Mouse (Mus musculus): ENCODE results near the gene Actrt3.

The Actrt3 gene

DNA sequence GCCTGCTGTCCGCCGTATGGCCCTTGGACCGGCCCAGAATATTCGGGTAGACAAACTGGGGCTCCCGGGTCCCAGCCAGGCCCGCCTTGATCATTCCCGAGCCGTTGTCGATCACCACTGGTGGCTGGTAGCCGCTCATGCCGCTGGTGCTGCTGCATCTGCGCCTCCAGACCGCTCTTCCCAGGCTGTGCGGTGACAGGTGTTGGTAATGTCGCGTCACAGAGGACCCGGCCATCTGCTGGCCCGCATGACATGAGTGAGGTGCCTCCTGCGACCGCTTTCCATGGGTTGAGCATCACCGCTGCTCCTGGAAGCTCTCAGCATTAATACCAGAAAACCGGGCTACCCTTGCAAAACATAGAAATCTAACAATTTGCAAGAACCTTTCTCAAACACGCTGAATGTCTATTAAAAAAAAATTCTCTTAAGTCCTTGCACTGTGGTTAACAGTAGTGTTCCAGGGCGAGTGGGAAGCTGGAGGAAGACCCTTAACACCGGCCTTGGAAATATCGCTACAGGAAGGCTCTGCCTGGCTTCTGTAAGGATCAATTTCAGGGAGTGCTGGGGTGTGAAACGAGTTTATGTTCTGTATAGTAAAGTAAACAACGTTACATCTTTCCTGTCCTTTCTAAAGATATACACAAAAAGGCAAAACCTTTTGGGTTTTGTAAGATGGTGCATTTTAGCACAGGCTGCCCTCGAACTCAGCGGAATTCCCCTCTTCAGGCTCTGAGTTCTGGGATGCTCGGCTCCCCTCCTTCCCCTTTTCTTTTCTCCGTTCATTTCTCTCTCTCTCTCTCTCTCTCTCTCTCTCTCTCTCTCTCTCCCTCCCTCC is at the start of gene Actrt3:
Actrt3 (minus strand) TSS at position 229 of the 835 bp plus-strand sequence.
- DNase-seq, result peak; percentile 81

GRCm38 (mm10) chr3:30648466-30648865 is 48.7 kb upstream of the Actrt3 start:
- DNase-seq, result no peak

DNA sequence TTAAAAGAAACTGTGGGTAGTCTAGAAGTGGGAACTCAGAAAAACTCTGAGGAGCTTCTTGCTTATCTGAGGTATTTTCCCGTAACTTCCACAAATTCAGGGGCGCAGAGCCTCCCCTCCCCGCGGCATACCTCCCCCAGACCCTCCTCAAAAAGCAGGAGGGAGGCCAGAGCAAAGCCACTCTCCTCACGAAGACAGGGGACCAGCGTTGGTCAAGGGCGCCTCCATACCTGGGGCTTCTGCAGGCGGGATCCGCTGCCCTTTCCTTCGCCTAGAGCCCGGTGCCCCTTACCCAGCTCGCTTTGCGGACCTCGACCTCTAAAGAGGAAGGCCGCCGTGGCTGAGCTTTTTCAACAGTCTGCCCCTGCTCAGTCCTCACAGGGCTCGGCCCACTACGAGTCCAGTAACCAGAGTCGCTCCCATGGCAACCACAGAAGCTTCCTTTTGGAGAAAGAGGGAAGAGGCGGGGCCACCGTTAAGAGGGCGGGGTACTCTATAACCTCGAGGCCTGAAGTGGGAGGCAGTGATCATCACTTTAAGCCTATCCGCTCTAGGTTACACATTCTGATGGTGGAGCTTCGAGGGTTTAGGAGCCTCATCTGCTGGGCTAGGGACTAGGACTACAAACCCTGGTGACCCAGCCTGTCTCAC is 47.8 kb upstream of the Actrt3 start, which contains the start of gene Lrrc34:
Lrrc34 (minus strand) TSS at position 430 of the 651 bp plus-strand sequence.
- DNase-seq, result no peak

- no peak for DNase-seq
Observed at GRCm38 (mm10) chr3:30646761-30647160, 47.0 kb upstream of the Actrt3 start.

DNA sequence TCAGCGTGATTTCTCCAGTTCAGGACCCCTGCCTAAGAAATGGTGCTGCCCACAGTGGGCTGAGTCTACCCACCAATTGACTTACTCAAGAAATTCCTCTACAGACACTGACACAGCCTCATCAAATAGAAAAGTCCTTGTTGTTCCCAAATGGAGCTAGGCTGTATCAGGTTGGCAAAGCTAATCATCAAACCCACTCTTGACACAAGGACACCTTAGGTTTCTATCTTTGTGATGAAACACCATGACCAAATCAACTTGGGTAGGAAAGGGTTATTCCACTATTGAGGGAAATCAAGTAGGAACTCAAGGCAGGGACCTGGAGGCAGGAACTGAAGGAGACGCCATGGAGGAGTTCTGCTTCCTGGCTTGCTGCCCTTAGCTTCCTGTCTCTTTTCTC is 44.5 kb upstream of the Actrt3 start, which contains the start of gene Lrriq4:
Lrriq4 (plus strand) TSS at position 301 of the 400 bp plus-strand sequence.
- no peak for DNase-seq

DNA sequence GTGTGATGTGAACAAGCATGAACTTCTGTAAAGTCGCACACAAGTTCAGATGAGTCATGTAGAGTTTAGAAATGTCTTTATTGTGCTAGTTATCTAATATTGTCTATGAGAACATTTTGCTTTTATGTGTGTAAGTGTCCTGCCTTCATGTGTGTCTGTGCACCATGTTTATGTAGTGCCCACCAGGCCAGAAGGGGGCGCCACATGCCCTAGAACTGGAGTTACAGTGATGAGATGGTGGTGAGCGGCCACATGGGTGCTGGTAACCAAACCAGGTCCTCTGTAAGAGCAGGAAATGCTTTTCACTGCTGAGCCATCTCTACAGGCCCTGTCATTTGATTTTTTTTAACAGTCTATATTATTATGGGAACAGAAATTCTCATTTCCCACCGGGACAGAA is 35.9 kb upstream of the Actrt3 start:
- DNase-seq, result no peak

GRCm38 (mm10) chr3:30633681-30634080 is 33.9 kb upstream of the Actrt3 start:
- DNase-seq, result no peak

GRCm38 (mm10) chr3:30620132-30620531 is 20.4 kb upstream of the Actrt3 start:
- DNase-seq, result no peak

DNA sequence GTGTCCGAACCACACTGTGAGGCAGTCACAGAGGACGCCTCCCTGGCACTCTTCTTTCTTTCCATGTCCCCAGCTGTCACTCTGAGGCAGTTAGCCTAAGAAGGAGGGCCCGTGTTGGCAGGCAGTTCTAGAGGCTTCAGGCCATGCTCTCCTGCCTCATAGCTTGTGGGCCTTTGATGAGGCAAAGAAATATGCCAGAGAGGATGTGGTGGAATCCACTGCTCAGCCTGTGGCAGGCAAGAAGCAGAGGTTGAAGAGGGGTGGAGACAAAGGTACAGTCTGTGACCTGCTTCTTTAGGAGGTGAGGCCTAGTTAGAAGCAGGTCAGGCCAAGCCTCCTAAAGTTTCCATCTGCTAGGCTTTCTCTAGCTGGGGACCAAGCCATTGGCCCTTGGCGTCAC is 11.2 kb upstream of the Actrt3 start:
- no peak for DNase-seq

DNA sequence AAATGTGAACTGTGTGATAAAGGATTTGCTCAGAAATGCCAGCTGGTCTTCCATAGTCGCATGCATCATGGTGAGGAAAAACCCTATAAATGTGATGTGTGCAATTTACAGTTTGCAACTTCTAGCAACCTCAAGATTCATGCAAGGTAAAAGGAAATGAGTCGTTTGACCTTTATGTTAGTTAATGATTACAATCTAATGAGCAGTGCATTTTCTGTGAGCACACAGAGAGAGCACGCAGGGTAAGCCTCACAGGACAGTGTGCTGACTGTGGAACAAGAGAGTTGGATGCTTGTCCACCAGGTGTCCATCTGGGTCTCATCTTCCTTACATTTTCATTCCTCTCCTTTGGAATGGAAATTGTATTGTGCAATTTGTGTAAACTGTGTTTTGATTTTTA is 9.3 kb upstream of the Actrt3 start:
- no peak for DNase-seq

DNA sequence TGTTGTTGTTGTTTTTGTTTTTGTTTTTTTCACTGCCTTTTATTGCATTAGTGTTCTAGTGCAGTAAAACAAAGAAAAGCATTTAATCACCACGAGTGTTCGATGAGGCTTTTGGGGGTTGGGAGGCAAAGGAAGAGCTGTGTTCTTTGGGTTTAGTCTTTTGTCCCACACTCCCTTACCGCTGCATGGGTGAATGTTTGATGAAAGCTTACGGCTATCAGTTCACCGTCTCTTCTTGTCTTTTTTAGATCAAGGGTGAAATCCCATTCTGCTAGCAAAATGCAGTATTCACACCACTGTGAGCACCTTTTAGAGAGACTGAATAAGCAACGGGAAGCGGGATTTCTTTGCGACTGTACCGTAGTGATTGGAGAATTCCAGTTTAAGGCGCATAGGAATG is 3.5 kb upstream of the Actrt3 start:
- DNase-seq, result no peak

DNA sequence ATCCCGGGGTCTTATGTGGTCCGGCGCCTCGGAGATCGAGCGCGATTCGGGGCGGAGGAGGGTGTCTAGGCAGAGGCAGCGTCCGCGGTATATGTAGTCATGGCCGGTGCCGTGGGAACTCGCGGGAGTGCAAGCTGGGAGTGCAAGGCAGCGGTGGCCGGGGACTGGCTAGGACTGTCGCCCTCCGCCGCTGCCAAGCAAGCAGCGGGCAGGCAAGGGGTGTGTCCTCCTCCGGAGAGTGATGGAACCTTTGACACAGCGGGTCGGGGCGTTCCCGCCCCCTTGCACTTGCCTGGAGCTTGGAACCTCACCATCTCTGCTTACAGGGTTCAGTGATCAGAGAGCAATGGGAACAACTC is 3.0 kb upstream of the Actrt3 start:
- no peak for DNase-seq

DNA sequence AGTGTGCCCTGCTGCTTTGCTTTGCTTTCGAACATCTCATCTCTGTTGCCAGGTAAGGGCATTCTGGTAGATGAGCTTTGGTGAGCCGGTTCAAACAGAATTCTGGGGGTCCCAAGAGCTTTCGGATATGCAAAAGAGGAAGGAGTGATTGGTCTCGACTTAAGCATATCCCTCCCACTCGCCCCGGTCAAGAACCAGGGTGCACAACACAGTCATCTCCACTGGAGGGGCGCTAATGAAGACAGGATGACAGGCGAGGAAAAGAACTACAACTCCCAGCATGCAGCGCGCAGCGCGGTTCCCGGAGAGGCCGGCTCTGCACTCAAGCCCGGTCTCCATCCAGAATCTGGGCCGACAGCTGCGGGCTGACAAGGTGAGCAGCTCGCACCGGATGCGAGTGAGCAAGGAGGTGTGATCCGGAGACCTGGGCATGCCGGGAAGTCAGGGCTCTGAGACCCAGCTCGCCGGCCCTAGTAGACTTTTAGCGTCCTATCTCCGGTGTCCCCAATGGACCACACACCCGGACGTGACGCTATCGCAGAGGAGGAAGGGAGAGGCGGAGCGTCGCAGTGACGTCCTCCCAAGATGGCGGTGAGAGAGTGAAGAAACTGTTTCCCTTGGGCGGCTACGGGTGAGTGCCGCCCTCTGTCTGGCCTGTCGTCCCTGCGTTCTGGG is 2.5 kb upstream of the Actrt3 start, which contains the start of gene Mynn:
Mynn (plus strand) TSS at position 1 of the 675 bp plus-strand sequence.
- DNase-seq, result peak; percentile 97

GRCm38 (mm10) chr3:30601610-30602064 is 1.9 kb upstream of the Actrt3 start:
- no peak for DNase-seq

GRCm38 (mm10) chr3:30601175-30601574 is 1.4 kb upstream of the Actrt3 start:
- peak; percentile 85 for DNase-seq

GRCm38 (mm10) chr3:30600717-30601116 is 978 bp upstream of the Actrt3 start:
- DNase-seq, result peak; percentile 76

GRCm38 (mm10) chr3:30597271-30597670 is 2.5 kb downstream of the Actrt3 start:
- no peak for DNase-seq

DNA sequence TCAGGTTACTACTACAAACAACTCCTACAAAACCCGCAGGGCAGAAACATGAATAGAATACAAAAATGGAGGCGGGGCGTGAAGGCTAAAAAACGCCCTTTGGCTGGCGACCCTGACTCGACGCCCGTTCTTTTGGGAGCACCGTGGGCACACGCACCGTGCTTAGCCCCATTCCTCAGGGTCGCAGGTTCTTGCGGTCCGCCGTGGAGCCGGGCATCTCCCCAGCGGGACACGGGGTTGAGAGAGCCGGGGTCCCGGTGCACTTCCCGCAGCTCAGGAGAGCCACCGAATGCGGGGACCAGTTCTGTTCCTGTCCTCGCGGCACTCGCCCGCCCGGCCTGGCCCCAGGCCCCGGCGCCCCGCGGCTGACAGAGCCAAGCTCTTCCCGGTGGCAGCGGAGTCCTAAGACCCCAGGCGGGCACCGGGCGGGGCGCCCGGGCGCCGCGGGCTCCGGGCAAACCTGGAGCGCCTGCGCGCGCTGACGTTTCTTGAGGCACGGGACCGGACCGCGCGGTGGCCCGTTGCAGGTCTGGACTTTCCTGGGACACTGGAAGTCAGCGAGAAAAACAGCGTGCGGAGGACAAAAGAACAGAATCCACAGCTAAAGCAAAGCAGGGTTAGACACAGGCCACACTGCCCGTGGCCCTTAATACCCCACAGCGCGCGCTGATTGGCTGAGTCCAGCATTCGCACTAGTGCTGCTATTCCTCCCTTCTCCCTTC is 4.5 kb downstream of the Actrt3 start:
- peak; percentile 68 for DNase-seq

DNA sequence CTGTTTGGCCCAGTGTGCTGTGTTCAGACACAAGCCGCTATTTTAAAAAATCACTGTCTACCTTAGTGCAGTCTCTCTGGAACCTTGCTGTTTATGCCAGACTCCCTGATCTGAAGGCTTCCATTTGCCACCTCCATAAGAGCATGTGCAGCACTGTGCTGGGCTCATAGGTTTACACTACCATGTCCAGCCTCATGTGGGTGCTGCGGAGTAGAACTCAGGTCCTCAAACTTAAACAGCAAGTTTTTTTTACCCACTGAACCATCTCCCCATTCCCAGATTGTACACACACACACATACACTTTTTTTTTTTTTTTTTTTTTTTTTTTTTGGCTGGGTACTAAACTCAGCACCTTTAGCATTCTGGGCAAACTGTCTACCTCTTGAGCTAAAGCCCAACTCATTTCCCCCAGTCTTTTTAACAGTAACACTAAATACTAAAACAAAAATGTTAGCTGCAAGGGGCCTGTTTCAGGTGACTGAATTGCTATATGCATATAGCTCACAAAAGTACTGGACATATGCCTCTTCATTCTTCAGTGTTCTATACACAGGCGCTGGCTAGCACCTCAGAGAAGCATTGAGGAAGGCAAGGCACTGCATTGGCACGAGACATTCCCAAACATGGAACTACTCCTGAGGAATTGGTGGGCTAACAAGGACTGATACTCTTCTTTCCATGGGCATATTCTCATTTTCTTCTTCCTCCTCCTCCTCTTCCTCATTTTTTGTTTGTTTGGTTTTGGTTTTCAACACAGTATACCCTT is 5.8 kb downstream of the Actrt3 start:
- peak; percentile 17 for DNase-seq

- DNase-seq, result peak; percentile 14
Observed at GRCm38 (mm10) chr3:30592418-30592853, 7.3 kb downstream of the Actrt3 start.

GRCm38 (mm10) chr3:30588865-30589264 is 10.9 kb downstream of the Actrt3 start:
- no peak for DNase-seq

- no peak for DNase-seq
Observed at GRCm38 (mm10) chr3:30573549-30573948, 26.2 kb downstream of the Actrt3 start.

Data from cerebellum, adult 11-12 months (tissue).